ENCODE assay signal across 20 mouse cellular contexts in genomic region chr13:46140006-46140405, GRCm38 (mm10).
A peak's percentile ranks its signal among the peaks of the same experiment; 100 is the strongest.
DNase-seq lines count a peak whose midpoint lies in the region; ATAC-seq lines count a peak whose summit lies in the region.
"Had no signal": no experiment of that assay in that cellular context is flagged by ENCODE, and none has a peak within 500 bp of the region (broad histone marks: within the 10 kb centered on the region; RNA-seq: fewer than 3 reads in every experiment).

No protein-coding gene starts in this region.

- DNase-seq in frontal cortex, postnatal 25 days (ENCODE audit: low spot score in 2 of 2), result no peak
- peak; percentile 23 to 27 for DNase-seq in left cerebral cortex, postnatal 36 days (ENCODE audit: low spot score in 2 of 2)
- DNase-seq in left cerebral cortex, postnatal 4 days, result no peak
- DNase-seq in right cerebral cortex, postnatal 36 days (ENCODE audit: low spot score in 2 of 2), result peak; percentile 24 to 54
- no peak for DNase-seq in adrenal gland, postnatal 10 days
- DNase-seq in heart, adult 8-10 months (ENCODE audit: low spot score), result no peak
- DNase-seq: adrenal gland, postnatal 14 days; B cell, adult 2 months; cerebellum, adult 18-20 months; cerebellum, adult 9-11 months; cerebellum, postnatal 36 days; gastrocnemius, adult 2 months; gastrocnemius, postnatal 25 days; heart, postnatal 10 days; heart, postnatal 4 days had no signal

- peak; percentile 64 for ATAC-seq in frontal cortex, adult (ENCODE audit: low TSS enrichment)
- ATAC-seq: CD4-positive, CD25-positive, alpha-beta regulatory T cell, adult 4 months; forebrain, embryonic 14.5 days; hindbrain, embryonic 16.5 days; inflammation-experienced regulatory T-cells, adult 6 months had no signal

- intact Hi-C loops in left cerebral cortex, postnatal 36 days (cut with DNase I), result no loop called here
- intact Hi-C loops in left cerebral cortex, postnatal 4 days (cut with DNase I), result no loop called here

Comparison
In these comparisons a context has a peak if more than half of its experiments do, and no peak if none do; other contexts are left out.
1. DNase-seq: peak in left cerebral cortex, postnatal 36 days (2 of 2) and right cerebral cortex, postnatal 36 days (2 of 2); none in frontal cortex, postnatal 25 days (0 of 2), left cerebral cortex, postnatal 4 days (single experiment), adrenal gland, postnatal 10 days (single experiment) and heart, adult 8-10 months (single experiment).